Mouse (Mus musculus): ENCODE data around the gene Slc46a2. TPM values are rescaled to one million over a fixed set of nuclear protein-coding genes. Genes with fewer than 3 reads are reported as not detected.

The Slc46a2 gene
- polyA plus RNA-seq, 1 experiment: not detected

GRCm38 (mm10) chr4:59881210-59881609 is 33.6 kb downstream of the Slc46a2 start:
- WGBS: 84% methylated on average over 2 of the region's 2 CpGs
- H3K4me1 ChIP-seq (ENCODE audit: control insufficient read depth, insufficient read depth, low read length): no peaks in the 10 kb centered on the region
- no peak overlapping the region for H3K27ac ChIP-seq (ENCODE audit: insufficient read depth, low read depth, low read length)
- TF ChIP-seq POLR2A (IDR thresholded peaks at IDR 0.05; ENCODE audit: insufficient read depth, low read depth, low read length): no peak
- TF ChIP-seq CTCF (IDR thresholded peaks at IDR 0.05; ENCODE audit: insufficient read depth, low read depth, low read length): no peak
- H3K4me3 ChIP-seq (ENCODE audit: insufficient read depth, low read depth, low read length): no peak overlapping the region

GRCm38 (mm10) chr4:59880725-59881124 is 34.1 kb downstream of the Slc46a2 start:
- H3K4me3 ChIP-seq (ENCODE audit: insufficient read depth, low read depth, low read length): no peak overlapping the region
- no peak overlapping the region for H3K27ac ChIP-seq (ENCODE audit: insufficient read depth, low read depth, low read length)
- no peaks in the 10 kb centered on the region for H3K4me1 ChIP-seq (ENCODE audit: control insufficient read depth, insufficient read depth, low read length)
- TF ChIP-seq POLR2A (IDR thresholded peaks at IDR 0.05; ENCODE audit: insufficient read depth, low read depth, low read length) (no peak), CTCF (IDR thresholded peaks at IDR 0.05; ENCODE audit: insufficient read depth, low read depth, low read length) (no peak)
- WGBS: 80% methylated on average over 5 of the region's 5 CpGs

GRCm38 (mm10) chr4:59879444-59879843 is 35.4 kb downstream of the Slc46a2 start:
- Histone ChIP-seq H3K4me1 (ENCODE audit: control insufficient read depth, insufficient read depth, low read length) (no peaks in the 10 kb centered on the region), H3K27ac (ENCODE audit: insufficient read depth, low read depth, low read length) (no peak overlapping the region), H3K4me3 (ENCODE audit: insufficient read depth, low read depth, low read length) (no peak overlapping the region)
- no peak for TF ChIP-seq POLR2A (IDR thresholded peaks at IDR 0.05; ENCODE audit: insufficient read depth, low read depth, low read length)
- no peak for TF ChIP-seq CTCF (IDR thresholded peaks at IDR 0.05; ENCODE audit: insufficient read depth, low read depth, low read length)
- WGBS: 50% methylated on average over 3 of the region's 3 CpGs

- TF ChIP-seq POLR2A (IDR thresholded peaks at IDR 0.05; ENCODE audit: insufficient read depth, low read depth, low read length): no peak
- no peak for TF ChIP-seq CTCF (IDR thresholded peaks at IDR 0.05; ENCODE audit: insufficient read depth, low read depth, low read length)
- Histone ChIP-seq H3K27ac (ENCODE audit: insufficient read depth, low read depth, low read length) (no peak overlapping the region), H3K4me1 (ENCODE audit: control insufficient read depth, insufficient read depth, low read length) (no peaks in the 10 kb centered on the region), H3K4me3 (ENCODE audit: insufficient read depth, low read depth, low read length) (no peak overlapping the region)
- 93% methylated on average over 8 of the region's 8 CpGs for WGBS
These were observed 36.3 kb downstream of the Slc46a2 start for GRCm38 (mm10) chr4:59878595-59878994.

GRCm38 (mm10) chr4:59877025-59877424 is 37.8 kb downstream of the Slc46a2 start:
- 36% methylated on average over 2 of the region's 2 CpGs for WGBS
- Histone ChIP-seq H3K27ac (ENCODE audit: insufficient read depth, low read depth, low read length) (no peak overlapping the region), H3K4me1 (ENCODE audit: control insufficient read depth, insufficient read depth, low read length) (no peaks in the 10 kb centered on the region), H3K4me3 (ENCODE audit: insufficient read depth, low read depth, low read length) (no peak overlapping the region)
- no peak for TF ChIP-seq POLR2A (IDR thresholded peaks at IDR 0.05; ENCODE audit: insufficient read depth, low read depth, low read length)
- TF ChIP-seq CTCF (IDR thresholded peaks at IDR 0.05; ENCODE audit: insufficient read depth, low read depth, low read length): no peak

GRCm38 (mm10) chr4:59876570-59876969 is 38.3 kb downstream of the Slc46a2 start:
- Histone ChIP-seq H3K27ac (ENCODE audit: insufficient read depth, low read depth, low read length) (no peak overlapping the region), H3K4me3 (ENCODE audit: insufficient read depth, low read depth, low read length) (no peak overlapping the region), H3K4me1 (ENCODE audit: control insufficient read depth, insufficient read depth, low read length) (no peaks in the 10 kb centered on the region)
- 34% methylated on average over 6 of the region's 6 CpGs for WGBS
- no peak for TF ChIP-seq POLR2A (IDR thresholded peaks at IDR 0.05; ENCODE audit: insufficient read depth, low read depth, low read length)
- TF ChIP-seq CTCF (IDR thresholded peaks at IDR 0.05; ENCODE audit: insufficient read depth, low read depth, low read length): no peak

- Histone ChIP-seq H3K4me1 (ENCODE audit: control insufficient read depth, insufficient read depth, low read length) (peaks cover 2% of the 10 kb centered on the region; the same call in 1 of the 2 replicates), H3K27ac (ENCODE audit: insufficient read depth, low read depth, low read length) (no peak overlapping the region), H3K4me3 (ENCODE audit: insufficient read depth, low read depth, low read length) (no peak overlapping the region)
- TF ChIP-seq POLR2A (IDR thresholded peaks at IDR 0.05; ENCODE audit: insufficient read depth, low read depth, low read length) (no peak), CTCF (IDR thresholded peaks at IDR 0.05; ENCODE audit: insufficient read depth, low read depth, low read length) (no peak)
- WGBS: 77% methylated on average over 5 of the region's 5 CpGs
These were observed 41.0 kb downstream of the Slc46a2 start for GRCm38 (mm10) chr4:59873830-59874229.

- Histone ChIP-seq H3K4me3 (ENCODE audit: insufficient read depth, low read depth, low read length) (no peak overlapping the region), H3K27ac (ENCODE audit: insufficient read depth, low read depth, low read length) (no peak overlapping the region), H3K4me1 (ENCODE audit: control insufficient read depth, insufficient read depth, low read length) (peaks cover 2% of the 10 kb centered on the region; the same call in 1 of the 2 replicates)
- TF ChIP-seq POLR2A (IDR thresholded peaks at IDR 0.05; ENCODE audit: insufficient read depth, low read depth, low read length) (no peak), CTCF (IDR thresholded peaks at IDR 0.05; ENCODE audit: insufficient read depth, low read depth, low read length) (no peak)
- 78% methylated on average over 6 of the region's 6 CpGs for WGBS
These were observed 41.6 kb downstream of the Slc46a2 start for GRCm38 (mm10) chr4:59873240-59873639.

- H3K4me3 ChIP-seq (ENCODE audit: insufficient read depth, low read depth, low read length): no peak overlapping the region
- H3K4me1 ChIP-seq (ENCODE audit: control insufficient read depth, insufficient read depth, low read length): peaks cover 5% of the 10 kb centered on the region
- no peak overlapping the region for H3K27ac ChIP-seq (ENCODE audit: insufficient read depth, low read depth, low read length)
- TF ChIP-seq CTCF (IDR thresholded peaks at IDR 0.05; ENCODE audit: insufficient read depth, low read depth, low read length) (no peak), POLR2A (IDR thresholded peaks at IDR 0.05; ENCODE audit: insufficient read depth, low read depth, low read length) (no peak)
- 58% methylated on average over 9 of the region's 9 CpGs for WGBS
These were observed 43.8 kb downstream of the Slc46a2 start for GRCm38 (mm10) chr4:59870859-59871591.

Data from olfactory bulb, adult 2 months (tissue).